Mouse (Mus musculus) intestine, postnatal 0 days (tissue): ENCODE data around the gene Cd52. TPM values are rescaled to one million over a fixed set of nuclear protein-coding genes. Genes with fewer than 3 reads are reported as not detected.

Source experiments
- ATAC-seq: fragments of 200-750 bp; cut with Nextera tagmentation; 2 replicates; pipeline ENCODE4 v1.8.0; 2017; ENCODE audit warnings: mild to moderate bottlenecking, moderate TSS enrichment, moderate library complexity
- H3K27ac ChIP-seq: fragments of 300-500 bp; sonication (generic); 2 replicates; pipeline ENCODE4 v1.5.1; 2014; ENCODE audit warnings: mild to moderate bottlenecking, low read depth, low read length, moderate library complexity
- H3K27me3 ChIP-seq: fragments of 300-500 bp; sonication (generic); replicated peaks from 2 replicates; pipeline ENCODE4 v1.6.1; 2014; ENCODE audit warnings: low read length, mixed read lengths; ENCODE audit not compliant: control insufficient read depth, insufficient read depth
- H3K36me3 ChIP-seq: fragments of 300-500 bp; sonication (generic); 2 replicates; pipeline ENCODE4 v1.6.1; 2014; ENCODE audit warnings: mild to moderate bottlenecking, moderate library complexity; ENCODE audit not compliant: control insufficient read depth, insufficient read depth
- H3K4me1 ChIP-seq: fragments of 300-500 bp; sonication (generic); replicated peaks from 2 replicates; pipeline ENCODE4 v1.6.1; 2014; ENCODE audit warnings: antibody characterized with exemption, low read length, mixed read lengths; ENCODE audit not compliant: control insufficient read depth, insufficient read depth
- H3K4me2 ChIP-seq: fragments of 300-500 bp; sonication (generic); replicated peaks from 2 replicates; pipeline ENCODE4 v1.6.1; 2014; ENCODE audit warnings: low read depth, mild to moderate bottlenecking, moderate library complexity
- H3K4me3 ChIP-seq: fragments of 300-500 bp; sonication (generic); 2 replicates; pipeline ENCODE4 v1.5.1; 2014; ENCODE audit warnings: low read depth, low read length
- H3K9ac ChIP-seq: fragments of 300-500 bp; sonication (generic); 2 replicates; pipeline ENCODE4 v1.6.1; 2014; ENCODE audit warnings: mild to moderate bottlenecking, low read depth, low read length
- H3K9me3 ChIP-seq: fragments of 300-500 bp; sonication (generic); 2 replicates; pipeline ENCODE4 v1.6.1; 2016; ENCODE audit warnings: mixed run types; ENCODE audit not compliant: control insufficient read depth
- CTCF ChIP-seq: sonication (generic); IDR thresholded peaks from 2 replicates; pipeline ENCODE4 v1.5.1; 2016; ENCODE audit warnings: low read depth, mild to moderate bottlenecking, control low read depth, antibody characterized with exemption, moderate library complexity
- WGBS: fragments of 180-500 bp; shearing (Covaris S2); extraction: QIAGEN DNeasy Blood & Tissue Kit; methylation state at CpG from one replicate; pipeline ENCODE4 v1.1.7; 2014; 5-methylcytosine and 5-hydroxymethylcytosine counted together
- polyA plus RNA-seq: library from polyadenylated mRNA; unstranded; fragments of >200 nt; fragmentation: Nextera tagmentation; extraction: Ambion mirVana; gene quantifications from 2 replicates; pipeline ENCODE4 v1.2.1, GENCODE M21; 2015

Gene Cd52
- polyA plus RNA-seq, 1 experiment from 2014 or later, result 31.2 TPM

DNA sequence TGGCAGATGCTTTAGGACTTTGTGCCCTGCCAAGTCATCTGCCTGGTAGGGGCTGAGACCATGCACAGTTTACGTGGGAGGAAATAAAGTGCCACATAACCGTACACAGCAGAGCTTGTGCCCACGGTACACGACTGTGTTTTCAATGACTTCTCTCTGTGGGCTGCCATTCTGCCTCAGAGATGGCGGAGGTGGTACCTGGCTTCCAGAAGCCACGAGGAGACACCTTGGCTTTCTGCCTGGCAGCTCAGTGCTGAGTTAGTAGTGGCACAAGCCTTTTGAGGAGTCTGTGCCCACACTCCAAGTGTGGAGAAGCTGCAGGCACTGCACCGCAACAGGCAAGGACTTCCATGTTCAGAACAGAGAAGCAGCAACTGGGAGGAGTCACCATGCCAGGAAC lies 12.8 kb upstream of the Cd52 start:
- Histone ChIP-seq H3K9ac (no peak overlapping the region), H3K9me3 (no peaks in the 10 kb centered on the region), H3K4me2 (no peak overlapping the region), H3K4me1 (no peaks in the 10 kb centered on the region), H3K27me3 (no peaks in the 10 kb centered on the region), H3K27ac (no peak overlapping the region), H3K4me3 (no peak overlapping the region), H3K36me3 (no peaks in the 10 kb centered on the region)
- no peak for ATAC-seq
- TF ChIP-seq CTCF, result no peak
- 86% methylated on average over 7 of the region's 7 CpGs for WGBS

GRCm38 (mm10) chr4:134106105-134106504 lies 11.2 kb upstream of the Cd52 start:
- H3K4me2 ChIP-seq, result no peak overlapping the region
- no peak overlapping the region for H3K4me3 ChIP-seq
- WGBS, result 65% methylated on average over 7 of the region's 7 CpGs
- H3K9me3 ChIP-seq, result no peaks in the 10 kb centered on the region
- H3K9ac ChIP-seq, result no peak overlapping the region
- no peaks in the 10 kb centered on the region for H3K27me3 ChIP-seq
- no peaks in the 10 kb centered on the region for H3K4me1 ChIP-seq
- no peak for ATAC-seq
- H3K27ac ChIP-seq, result no peak overlapping the region
- no peak for TF ChIP-seq CTCF
- H3K36me3 ChIP-seq, result no peaks in the 10 kb centered on the region

GRCm38 (mm10) chr4:134102742-134103119 lies 7.8 kb upstream of the Cd52 start:
- no peak for TF ChIP-seq CTCF
- Histone ChIP-seq H3K36me3 (no peaks in the 10 kb centered on the region), H3K4me2 (peak overlapping the region; percentile 64), H3K4me3 (peak overlapping the region; percentile 57), H3K27ac (no peak overlapping the region), H3K9me3 (no peaks in the 10 kb centered on the region), H3K9ac (0 out of 2 replicates have a peak overlapping the region, but pooled peaks have one; percentile 24), H3K27me3 (no peaks in the 10 kb centered on the region), H3K4me1 (no peaks in the 10 kb centered on the region; the same call in 1 of the 2 replicates)
- 4% methylated on average over 21 of the region's 21 CpGs for WGBS
- peak; percentile 48; the same call in 1 of the 2 replicates for ATAC-seq

DNA sequence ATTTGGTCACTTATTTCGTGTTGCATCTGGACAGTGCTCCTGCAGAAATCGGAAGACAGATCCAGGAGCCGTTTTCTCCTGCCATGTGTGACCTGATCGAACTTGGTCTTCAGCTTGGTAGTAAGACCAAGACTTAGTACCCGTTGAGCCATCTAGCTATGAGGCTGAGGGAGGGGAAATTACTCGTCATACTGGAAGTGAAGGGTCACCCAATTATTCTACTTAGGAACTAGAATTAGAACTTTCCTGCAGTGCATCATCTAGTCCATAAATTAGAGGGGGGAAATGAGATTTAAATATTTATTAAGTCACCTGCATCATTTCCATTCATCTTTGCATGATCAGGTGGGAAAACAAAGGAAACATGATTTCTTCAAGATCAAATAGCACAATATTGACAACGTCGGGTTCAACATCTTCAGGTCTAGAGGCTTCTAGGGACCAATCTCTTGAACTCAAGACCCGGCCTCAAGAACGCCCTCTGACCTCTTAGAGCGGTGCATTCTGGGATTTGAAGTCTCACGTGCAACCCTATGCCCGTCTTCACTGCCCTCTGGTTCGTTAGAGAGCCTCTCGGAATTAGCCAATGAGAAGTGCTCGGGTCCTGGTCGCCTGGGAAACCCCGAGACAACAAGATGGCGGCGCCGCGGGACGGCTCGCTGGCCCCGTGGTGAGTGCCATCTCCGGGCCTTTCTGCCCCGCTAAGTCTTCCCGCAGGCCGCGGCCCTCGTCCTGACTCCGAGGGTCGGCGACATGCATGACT lies 7.3 kb upstream of the Cd52 start, which contains the start of gene Ubxn11:
Ubxn11 (plus strand) TSS at position 592 of the 763 bp plus-strand sequence.
- Histone ChIP-seq H3K27me3 (no peaks in the 10 kb centered on the region), H3K4me2 (peak within 1 kb of the TSS; percentile 64), H3K9me3 (no peaks in the 10 kb centered on the region), H3K4me3 (peak within 1 kb of the TSS; percentile 57), H3K9ac (0 out of 2 replicates have a peak within 1 kb of the TSS, but pooled peaks have one; percentile 24), H3K36me3 (no peaks in the 10 kb centered on the region), H3K27ac (no peak within 1 kb of the TSS), H3K4me1 (no peaks in the 10 kb centered on the region; the same call in 1 of the 2 replicates)
- peak; percentile 88 for ATAC-seq
- TF ChIP-seq CTCF, result no peak
- 18% methylated on average over 34 of the region's 34 CpGs for WGBS

GRCm38 (mm10) chr4:134100245-134100644 lies 5.4 kb upstream of the Cd52 start:
- H3K36me3 ChIP-seq, result no peaks in the 10 kb centered on the region
- no peak overlapping the region for H3K27ac ChIP-seq
- no peak overlapping the region for H3K9ac ChIP-seq
- no peak for TF ChIP-seq CTCF
- no peaks in the 10 kb centered on the region for H3K9me3 ChIP-seq
- no peak overlapping the region for H3K4me3 ChIP-seq
- no peaks in the 10 kb centered on the region; the same call in 1 of the 2 replicates for H3K4me1 ChIP-seq
- H3K4me2 ChIP-seq, result no peak overlapping the region
- H3K27me3 ChIP-seq, result no peaks in the 10 kb centered on the region
- 80% methylated on average over 4 of the region's 4 CpGs for WGBS
- ATAC-seq, result no peak

- H3K36me3 ChIP-seq, result no peaks in the 10 kb centered on the region
- H3K9ac ChIP-seq, result no peak overlapping the region
- no peak for ATAC-seq
Observed at GRCm38 (mm10) chr4:134098628-134099027, 3.7 kb upstream of the Cd52 start.

More at GRCm38 (mm10) chr4:134098628-134099027, 3.7 kb upstream of the Cd52 start:
- H3K9me3 ChIP-seq, result no peaks in the 10 kb centered on the region
- no peak overlapping the region for H3K4me3 ChIP-seq
- 48% methylated on average over 8 of the region's 8 CpGs for WGBS
- no peaks in the 10 kb centered on the region; the same call in 1 of the 2 replicates for H3K4me1 ChIP-seq
- no peak overlapping the region for H3K4me2 ChIP-seq
- no peak overlapping the region for H3K27ac ChIP-seq
- no peaks in the 10 kb centered on the region for H3K27me3 ChIP-seq
- TF ChIP-seq CTCF, result no peak
